Mouse (Mus musculus) heart, embryonic 10.5 days (tissue): ENCODE results near the gene Myo10. TPM values are rescaled to one million over a fixed set of nuclear protein-coding genes. Genes with fewer than 3 reads are reported as not detected.

ENCODE experiments used
- DNase-seq: peaks from one replicate; pipeline ENCODE4 v3.0.0-alpha.2; 2017; ENCODE audit warnings: low spot score
- H3K27ac ChIP-seq: fragments of 300-500 bp; sonication (generic); 2 replicates; pipeline ENCODE4 v1.5.1; 2016; ENCODE audit warnings: mild to moderate bottlenecking
- H3K27me3 ChIP-seq: fragments of 300-500 bp; sonication (generic); 2 replicates; pipeline ENCODE4 v1.6.1; 2016; ENCODE audit warnings: mild to moderate bottlenecking; ENCODE audit not compliant: poor library complexity, insufficient read depth, severe bottlenecking
- H3K36me3 ChIP-seq: fragments of 300-500 bp; sonication (generic); 2 replicates; pipeline ENCODE4 v1.6.1; 2016; ENCODE audit warnings: mild to moderate bottlenecking, moderate library complexity
- H3K4me1 ChIP-seq: fragments of 300-500 bp; sonication (generic); 2 replicates; pipeline ENCODE4 v1.6.1; 2016; ENCODE audit warnings: mild to moderate bottlenecking
- H3K4me3 ChIP-seq: fragments of 300-500 bp; sonication (generic); 2 replicates; pipeline ENCODE4 v1.5.1; 2016; ENCODE audit warnings: mild to moderate bottlenecking, moderate library complexity
- H3K9me3 ChIP-seq: fragments of 300-500 bp; sonication (generic); 2 replicates; pipeline ENCODE4 v1.6.1; 2016; ENCODE audit warnings: mild to moderate bottlenecking, moderate library complexity
- WGBS: fragments of 180-500 bp; shearing (Covaris S2); methylation state at CpG from one replicate; pipeline ENCODE4 v1.1.7; 2016; 5-methylcytosine and 5-hydroxymethylcytosine counted together
- polyA plus RNA-seq: library from polyadenylated mRNA; unstranded; fragments of >200 nt; fragmentation: Nextera tagmentation; extraction: Ambion mirVana; gene quantifications from 2 replicates; pipeline ENCODE4 v1.2.1, GENCODE M21; 2016

Myo10 gene
- polyA plus RNA-seq, 1 experiment from 2014 or later, result 21.0 TPM

- DNase-seq, result peak; percentile 77
- Histone ChIP-seq H3K4me1 (peaks cover 22% of the 10 kb centered on the region), H3K36me3 (no peaks in the 10 kb centered on the region), H3K4me3 (peak overlapping the region; percentile 93), H3K27me3 (peaks cover 12% of the 10 kb centered on the region; the same call in 1 of the 2 replicates), H3K27ac (peak overlapping the region; percentile 93), H3K9me3 (no peaks in the 10 kb centered on the region)
- WGBS, result under 1% methylated on average over 61 of the region's 61 CpGs
Observed at GRCm38 (mm10) chr15:25622867-25623471, 644 bp downstream of the Myo10 start.

GRCm38 (mm10) chr15:25623556-25624180, 1.3 kb downstream of the Myo10 start:
- H3K27me3 ChIP-seq, result peaks cover 12% of the 10 kb centered on the region; the same call in 1 of the 2 replicates
- no peaks in the 10 kb centered on the region for H3K9me3 ChIP-seq
- H3K27ac ChIP-seq, result peak overlapping the region; percentile 93
- WGBS, result 10% methylated on average over 9 of the region's 9 CpGs
- peak overlapping the region; percentile 93 for H3K4me3 ChIP-seq
- H3K36me3 ChIP-seq, result no peaks in the 10 kb centered on the region
- H3K4me1 ChIP-seq, result peaks cover 22% of the 10 kb centered on the region
- no peak for DNase-seq

- Histone ChIP-seq H3K36me3 (no peaks in the 10 kb centered on the region), H3K9me3 (no peaks in the 10 kb centered on the region), H3K27ac (no peak overlapping the region), H3K4me1 (peaks cover 22% of the 10 kb centered on the region), H3K27me3 (peaks cover 12% of the 10 kb centered on the region; the same call in 1 of the 2 replicates), H3K4me3 (peak overlapping the region; percentile 93)
- DNase-seq, result no peak
- WGBS, result 49% methylated on average over 3 of the region's 3 CpGs
Observed at GRCm38 (mm10) chr15:25624263-25624662, 1.9 kb downstream of the Myo10 start.

- 70% methylated on average over 4 of the region's 4 CpGs for WGBS
- Histone ChIP-seq H3K9me3 (no peaks in the 10 kb centered on the region), H3K36me3 (no peaks in the 10 kb centered on the region), H3K27me3 (peaks cover 8% of the 10 kb centered on the region; the same call in 1 of the 2 replicates), H3K4me1 (peaks cover 22% of the 10 kb centered on the region), H3K4me3 (no peak overlapping the region), H3K27ac (no peak overlapping the region)
- DNase-seq, result no peak
Observed at GRCm38 (mm10) chr15:25625471-25625870, 3.1 kb downstream of the Myo10 start.

GRCm38 (mm10) chr15:25627012-25627411, 4.7 kb downstream of the Myo10 start:
- Histone ChIP-seq H3K27me3 (no peaks in the 10 kb centered on the region), H3K9me3 (no peaks in the 10 kb centered on the region), H3K27ac (0 out of 2 replicates have a peak overlapping the region, but pooled peaks have one; percentile 29), H3K4me1 (peaks cover 19% of the 10 kb centered on the region), H3K36me3 (no peaks in the 10 kb centered on the region), H3K4me3 (no peak overlapping the region)
- 68% methylated on average over 7 of the region's 7 CpGs for WGBS
- no peak for DNase-seq

- peaks cover 28% of the 10 kb centered on the region for H3K4me1 ChIP-seq
- no peaks in the 10 kb centered on the region for H3K36me3 ChIP-seq
- H3K9me3 ChIP-seq, result no peaks in the 10 kb centered on the region
- no peak for DNase-seq
- no peak overlapping the region for H3K27ac ChIP-seq
- H3K4me3 ChIP-seq, result no peak overlapping the region
- H3K27me3 ChIP-seq, result no peaks in the 10 kb centered on the region
- 89% methylated on average over 2 of the region's 2 CpGs for WGBS
Observed at GRCm38 (mm10) chr15:25628251-25628650, 5.9 kb downstream of the Myo10 start.

- no peaks in the 10 kb centered on the region for H3K9me3 ChIP-seq
- 84% methylated on average over 9 of the region's 9 CpGs for WGBS
- no peak overlapping the region for H3K4me3 ChIP-seq
- H3K27me3 ChIP-seq, result no peaks in the 10 kb centered on the region
- H3K36me3 ChIP-seq, result no peaks in the 10 kb centered on the region
- no peak for DNase-seq
- H3K4me1 ChIP-seq, result peaks cover 21% of the 10 kb centered on the region
- H3K27ac ChIP-seq, result no peak overlapping the region
Observed at GRCm38 (mm10) chr15:25630716-25631115, 8.4 kb downstream of the Myo10 start.

GRCm38 (mm10) chr15:25631332-25631731, 9.0 kb downstream of the Myo10 start:
- no peak for DNase-seq
- Histone ChIP-seq H3K9me3 (no peaks in the 10 kb centered on the region), H3K4me1 (peaks cover 22% of the 10 kb centered on the region), H3K36me3 (no peaks in the 10 kb centered on the region), H3K27ac (no peak overlapping the region), H3K4me3 (no peak overlapping the region), H3K27me3 (no peaks in the 10 kb centered on the region)
- WGBS, result 86% methylated on average over 6 of the region's 6 CpGs

- H3K27me3 ChIP-seq, result no peaks in the 10 kb centered on the region; the same call in 1 of the 2 replicates
- no peak overlapping the region for H3K4me3 ChIP-seq
- 80% methylated on average over 11 of the region's 11 CpGs for WGBS
- peaks cover 23% of the 10 kb centered on the region for H3K4me1 ChIP-seq
- no peaks in the 10 kb centered on the region for H3K9me3 ChIP-seq
- no peaks in the 10 kb centered on the region for H3K36me3 ChIP-seq
- no peak overlapping the region for H3K27ac ChIP-seq
- no peak for DNase-seq
Observed at GRCm38 (mm10) chr15:25632902-25633301, 10.6 kb downstream of the Myo10 start.

GRCm38 (mm10) chr15:25633674-25634340, 11.5 kb downstream of the Myo10 start:
- Histone ChIP-seq H3K4me1 (peaks cover 23% of the 10 kb centered on the region), H3K27ac (no peak overlapping the region)

GRCm38 (mm10) chr15:25637727-25638126, 15.4 kb downstream of the Myo10 start:
- Histone ChIP-seq H3K9me3 (no peaks in the 10 kb centered on the region), H3K4me1 (peaks cover 43% of the 10 kb centered on the region), H3K4me3 (no peak overlapping the region), H3K27me3 (no peaks in the 10 kb centered on the region; the same call in 1 of the 2 replicates), H3K27ac (no peak overlapping the region), H3K36me3 (no peaks in the 10 kb centered on the region)
- 64% methylated on average over 9 of the region's 9 CpGs for WGBS
- DNase-seq, result no peak

More at GRCm38 (mm10) chr15:25633674-25634340, 11.5 kb downstream of the Myo10 start:
- WGBS, result 90% methylated on average over 13 of the region's 13 CpGs
- no peak overlapping the region for H3K4me3 ChIP-seq
- no peaks in the 10 kb centered on the region for H3K36me3 ChIP-seq
- no peaks in the 10 kb centered on the region; the same call in 1 of the 2 replicates for H3K27me3 ChIP-seq
- no peaks in the 10 kb centered on the region for H3K9me3 ChIP-seq
- no peak for DNase-seq

GRCm38 (mm10) chr15:25639217-25639616, 16.9 kb downstream of the Myo10 start:
- Histone ChIP-seq H3K27me3 (no peaks in the 10 kb centered on the region; the same call in 1 of the 2 replicates), H3K4me1 (peaks cover 45% of the 10 kb centered on the region), H3K27ac (no peak overlapping the region), H3K9me3 (no peaks in the 10 kb centered on the region), H3K36me3 (no peaks in the 10 kb centered on the region), H3K4me3 (no peak overlapping the region)
- DNase-seq, result no peak
- WGBS, result 83% methylated on average over 5 of the region's 5 CpGs
